Mouse (Mus musculus): ENCODE measurements around the gene Gm498.

DNA sequence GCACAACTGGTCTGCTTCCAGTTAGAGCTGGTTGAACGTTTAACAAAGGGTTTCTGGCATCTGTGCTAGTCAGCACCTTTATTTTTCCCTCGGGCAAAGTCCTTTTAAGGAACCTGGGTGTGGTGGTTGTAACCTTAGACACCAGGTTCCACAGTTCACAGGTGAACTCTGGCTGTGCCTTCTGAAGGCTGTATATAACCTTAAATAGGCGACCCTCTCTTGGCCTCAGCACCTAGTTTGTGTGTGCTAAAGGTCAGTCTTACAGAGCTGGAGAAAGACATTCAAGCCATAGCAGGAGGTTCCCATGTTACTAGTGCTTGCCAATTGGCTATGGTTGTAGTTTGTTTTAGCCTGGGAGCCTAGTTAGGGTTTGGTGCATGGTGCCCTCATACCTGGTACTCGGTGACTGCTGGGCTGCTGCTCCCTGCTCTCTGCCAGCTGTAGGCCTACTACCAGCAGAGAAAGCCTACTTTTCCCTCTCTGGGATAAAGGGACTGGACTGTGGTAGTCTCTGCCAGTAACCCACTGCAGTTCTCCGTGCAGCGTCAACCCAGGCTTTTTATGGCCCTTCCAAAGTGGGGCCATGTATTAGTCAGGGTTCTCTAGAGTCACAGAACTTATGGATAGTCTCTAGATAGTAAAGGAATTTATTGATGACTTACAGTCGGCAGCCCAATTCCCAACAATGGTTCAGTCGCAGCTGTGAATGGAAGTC, 17.7 kb upstream of the Gm498 start:
- TF ChIP-seq CTCF (IDR thresholded peaks at IDR 0.05; ENCODE audit: low read depth) (no peak), EP300 (IDR thresholded peaks at IDR 0.05; ENCODE audit: low read depth) (no peak)
